Mouse (Mus musculus): ENCODE data around the gene Adcyap1r1. TPM values are rescaled to one million over a fixed set of nuclear protein-coding genes. Genes with fewer than 3 reads are reported as not detected.

Gene Adcyap1r1
- polyA plus RNA-seq (2016; fragmentation: Nextera tagmentation; extraction: Ambion mirVana) = 3.4 and 3.9 TPM in 2 replicates

GRCm38 (mm10) chr6:55451771-55452371, at the start of gene Adcyap1r1:
TSS of gene Adcyap1r1 (plus strand) at chr6:55451978.
- WGBS = under 1% methylated on average over 58 of the region's 58 CpGs
- Histone ChIP-seq H3K27me3 (ENCODE audit: poor library complexity, severe bottlenecking) (peaks cover 99% of the 10 kb centered on the region), H3K27ac (peak within 1 kb of the TSS; percentile 82), H3K4me1 (peaks cover 43% of the 10 kb centered on the region), H3K9me3 (no peaks in the 10 kb centered on the region), H3K36me3 (replicated peaks) (no peaks in the 10 kb centered on the region), H3K4me3 (peak within 1 kb of the TSS; percentile 69)
- DNase-seq (ENCODE audit: extremely low spot score, low spot score) = peak; percentile 73

DNA sequence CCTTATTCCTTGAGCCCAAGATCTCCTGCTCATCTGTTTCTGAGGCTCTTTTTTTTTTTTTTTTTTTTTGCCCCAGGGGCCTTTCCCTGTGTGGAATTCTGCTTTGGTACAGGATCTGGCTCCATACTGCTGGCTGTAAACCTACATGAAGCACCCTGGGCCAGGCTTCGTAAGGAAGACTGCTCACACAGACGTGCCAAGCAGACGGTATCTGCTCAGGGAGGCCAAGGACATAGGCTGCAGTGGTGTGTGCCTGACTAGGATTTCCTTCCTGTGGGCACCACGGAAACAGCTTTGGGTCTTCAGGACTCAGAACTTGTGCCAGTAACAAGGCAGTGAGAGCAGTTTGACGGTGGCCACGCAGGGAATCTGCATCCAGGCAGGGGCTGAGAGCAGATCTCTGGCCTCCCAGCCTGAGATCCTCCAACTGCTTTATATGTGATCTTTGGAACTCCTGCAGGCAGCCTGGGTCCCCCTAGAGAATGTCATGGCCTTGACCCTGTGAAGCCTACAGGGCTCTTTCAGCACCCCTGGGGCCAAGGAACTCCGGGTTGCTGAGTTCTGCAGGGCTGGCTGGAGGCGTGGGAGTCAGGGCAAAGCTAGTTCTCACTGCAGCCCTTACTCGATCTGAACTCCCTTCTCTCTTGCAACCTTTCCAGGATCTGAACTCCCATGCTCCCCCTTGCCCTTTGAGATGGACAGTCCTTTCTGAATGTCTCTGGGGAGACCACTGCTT, 49.6 kb upstream of the Adcyap1r1 start:
- Histone ChIP-seq H3K27me3 (ENCODE audit: poor library complexity, severe bottlenecking) (0 out of 2 replicates have a peak, but pooled peaks cover 4% of the 10 kb centered on the region), H3K4me3 (no peak overlapping the region), H3K9me3 (no peaks in the 10 kb centered on the region), H3K27ac (no peak overlapping the region), H3K36me3 (replicated peaks) (no peaks in the 10 kb centered on the region), H3K4me1 (no peaks in the 10 kb centered on the region)
- 84% methylated on average over 9 of the region's 9 CpGs for WGBS
- no peak for DNase-seq (ENCODE audit: extremely low spot score, low spot score)

GRCm38 (mm10) chr6:55403411-55404309, 48.1 kb upstream of the Adcyap1r1 start:
- Histone ChIP-seq H3K4me3 (no peak overlapping the region), H3K4me1 (peaks cover 5% of the 10 kb centered on the region), H3K9me3 (no peaks in the 10 kb centered on the region), H3K27me3 (ENCODE audit: poor library complexity, severe bottlenecking) (0 out of 2 replicates have a peak, but pooled peaks cover 4% of the 10 kb centered on the region), H3K27ac (no peak overlapping the region), H3K36me3 (replicated peaks) (no peaks in the 10 kb centered on the region)
- no peak for DNase-seq (ENCODE audit: extremely low spot score, low spot score)
- WGBS = 79% methylated on average over 9 of the region's 9 CpGs

DNA sequence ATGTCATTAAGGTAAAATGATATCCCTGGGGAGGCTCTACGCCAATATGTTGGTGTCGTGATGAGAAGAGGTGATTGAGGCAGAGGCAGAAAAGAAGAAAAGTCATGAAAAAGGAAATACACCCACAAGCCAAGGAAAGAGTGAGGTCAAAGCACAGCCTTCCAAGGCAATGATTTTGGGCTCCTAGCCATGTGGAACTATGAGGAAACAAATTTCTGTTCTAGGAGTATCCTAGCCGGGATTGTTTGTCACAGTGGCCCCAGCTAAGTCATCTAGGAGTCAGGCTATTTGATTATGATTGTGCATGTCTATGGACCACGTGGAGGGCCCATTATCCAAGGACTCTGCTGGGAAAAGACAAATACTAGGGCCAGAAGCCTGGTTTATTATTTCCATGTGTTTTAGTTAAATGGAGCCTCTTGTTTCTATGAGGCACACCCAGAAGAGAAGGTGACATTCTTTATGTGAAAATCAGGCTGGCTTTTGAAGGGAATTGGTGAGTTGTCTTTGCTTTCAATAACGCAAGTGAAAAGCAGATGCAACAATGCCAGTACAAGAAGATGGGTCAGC, 47.3 kb upstream of the Adcyap1r1 start:
- Histone ChIP-seq H3K9me3 (no peaks in the 10 kb centered on the region), H3K27ac (no peak overlapping the region), H3K4me3 (no peak overlapping the region), H3K27me3 (ENCODE audit: poor library complexity, severe bottlenecking) (0 out of 2 replicates have a peak, but pooled peaks cover 2% of the 10 kb centered on the region), H3K36me3 (replicated peaks) (no peaks in the 10 kb centered on the region), H3K4me1 (peaks cover 7% of the 10 kb centered on the region)
- no peak for DNase-seq (ENCODE audit: extremely low spot score, low spot score)
- 83% methylated on average over 5 of the region's 5 CpGs for WGBS

- 88% methylated on average over 4 of the region's 4 CpGs for WGBS
- peaks cover 16% of the 10 kb centered on the region for H3K4me1 ChIP-seq
Observed at GRCm38 (mm10) chr6:55407345-55407744, 44.4 kb upstream of the Adcyap1r1 start.

GRCm38 (mm10) chr6:55410119-55410775, 41.5 kb upstream of the Adcyap1r1 start:
- H3K27me3 ChIP-seq (ENCODE audit: poor library complexity, severe bottlenecking) = 0 out of 2 replicates have a peak, but pooled peaks cover 3% of the 10 kb centered on the region
- H3K4me3 ChIP-seq = no peak overlapping the region
- H3K36me3 ChIP-seq (replicated peaks) = no peaks in the 10 kb centered on the region
- 63% methylated on average over 7 of the region's 7 CpGs for WGBS
- no peak overlapping the region for H3K27ac ChIP-seq
- H3K4me1 ChIP-seq = peaks cover 16% of the 10 kb centered on the region
- no peaks in the 10 kb centered on the region for H3K9me3 ChIP-seq
- no peak for DNase-seq (ENCODE audit: extremely low spot score, low spot score)

More at GRCm38 (mm10) chr6:55407345-55407744, 44.4 kb upstream of the Adcyap1r1 start:
- H3K36me3 ChIP-seq (replicated peaks) = no peaks in the 10 kb centered on the region
- no peak for DNase-seq (ENCODE audit: extremely low spot score, low spot score)
- no peaks in the 10 kb centered on the region for H3K9me3 ChIP-seq
- 0 out of 2 replicates have a peak, but pooled peaks cover 3% of the 10 kb centered on the region for H3K27me3 ChIP-seq (ENCODE audit: poor library complexity, severe bottlenecking)
- no peak overlapping the region for H3K27ac ChIP-seq
- no peak overlapping the region for H3K4me3 ChIP-seq

GRCm38 (mm10) chr6:55410977-55411376, 40.8 kb upstream of the Adcyap1r1 start:
- WGBS = 88% methylated on average over 5 of the region's 5 CpGs

GRCm38 (mm10) chr6:55416202-55416601, 35.6 kb upstream of the Adcyap1r1 start:
- WGBS = 79% methylated on average over 5 of the region's 5 CpGs
- Histone ChIP-seq H3K27me3 (ENCODE audit: poor library complexity, severe bottlenecking) (no peaks in the 10 kb centered on the region), H3K27ac (no peak overlapping the region), H3K36me3 (replicated peaks) (no peaks in the 10 kb centered on the region), H3K4me1 (peaks cover 12% of the 10 kb centered on the region), H3K9me3 (no peaks in the 10 kb centered on the region), H3K4me3 (no peak overlapping the region)
- DNase-seq (ENCODE audit: extremely low spot score, low spot score) = no peak

More at GRCm38 (mm10) chr6:55410977-55411376, 40.8 kb upstream of the Adcyap1r1 start:
- no peaks in the 10 kb centered on the region for H3K9me3 ChIP-seq
- H3K27ac ChIP-seq = no peak overlapping the region
- H3K27me3 ChIP-seq (ENCODE audit: poor library complexity, severe bottlenecking) = 0 out of 2 replicates have a peak, but pooled peaks cover 3% of the 10 kb centered on the region
- DNase-seq (ENCODE audit: extremely low spot score, low spot score) = no peak
- no peaks in the 10 kb centered on the region for H3K36me3 ChIP-seq (replicated peaks)
- peaks cover 16% of the 10 kb centered on the region for H3K4me1 ChIP-seq
- no peak overlapping the region for H3K4me3 ChIP-seq

GRCm38 (mm10) chr6:55418746-55419410, 32.9 kb upstream of the Adcyap1r1 start:
- Histone ChIP-seq H3K27me3 (ENCODE audit: poor library complexity, severe bottlenecking) (0 out of 2 replicates have a peak, but pooled peaks cover 9% of the 10 kb centered on the region), H3K36me3 (replicated peaks) (no peaks in the 10 kb centered on the region), H3K4me3 (no peak overlapping the region), H3K4me1 (peaks cover 23% of the 10 kb centered on the region), H3K9me3 (no peaks in the 10 kb centered on the region), H3K27ac (no peak overlapping the region)
- DNase-seq (ENCODE audit: extremely low spot score, low spot score) = no peak
- 70% methylated on average over 2 of the region's 2 CpGs for WGBS

DNA sequence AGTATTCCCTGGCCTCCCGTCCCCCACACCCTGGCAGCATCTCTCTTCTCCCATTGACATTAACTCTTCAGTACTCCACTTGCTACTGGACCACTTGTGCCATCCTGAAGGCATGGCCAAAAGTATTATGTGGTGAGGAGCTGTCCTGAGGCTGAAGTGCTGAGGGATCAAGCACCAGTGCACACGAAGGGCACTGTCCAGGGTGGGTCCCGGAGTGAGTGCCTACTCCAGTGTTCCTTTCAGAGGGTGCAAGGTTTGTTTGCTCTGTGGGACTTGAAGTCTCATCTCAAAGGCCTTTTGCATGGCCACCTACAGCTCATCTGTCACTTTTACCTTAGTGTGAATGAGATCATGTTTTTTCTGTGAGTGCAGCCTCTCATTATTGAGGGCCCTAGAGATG, 31.4 kb upstream of the Adcyap1r1 start:
- WGBS = 73% methylated on average over 3 of the region's 3 CpGs
- peaks cover 23% of the 10 kb centered on the region for H3K4me1 ChIP-seq
- H3K27me3 ChIP-seq (ENCODE audit: poor library complexity, severe bottlenecking) = 0 out of 2 replicates have a peak, but pooled peaks cover 9% of the 10 kb centered on the region
- no peaks in the 10 kb centered on the region for H3K36me3 ChIP-seq (replicated peaks)
- H3K9me3 ChIP-seq = no peaks in the 10 kb centered on the region
- no peak overlapping the region for H3K4me3 ChIP-seq
- H3K27ac ChIP-seq = peak overlapping the region; percentile 68
- no peak for DNase-seq (ENCODE audit: extremely low spot score, low spot score)

GRCm38 (mm10) chr6:55420869-55421361, 30.9 kb upstream of the Adcyap1r1 start:
- Histone ChIP-seq H3K27ac (peak overlapping the region; percentile 68), H3K36me3 (replicated peaks) (no peaks in the 10 kb centered on the region), H3K27me3 (ENCODE audit: poor library complexity, severe bottlenecking) (0 out of 2 replicates have a peak, but pooled peaks cover 9% of the 10 kb centered on the region), H3K9me3 (no peaks in the 10 kb centered on the region), H3K4me1 (peaks cover 23% of the 10 kb centered on the region), H3K4me3 (no peak overlapping the region)
- peak; percentile 39 for DNase-seq (ENCODE audit: extremely low spot score, low spot score)
- WGBS = 14% methylated on average over 1 of the region's 1 CpGs

Measured in forebrain, embryonic 10.5 days (tissue).